Mouse (Mus musculus): Measurements from ENCODE around the gene C2cd3.
"Not testable (repeated sequence)": the region's sequence is repeated elsewhere in the genome, so short reads cannot be mapped to it uniquely, and the experiment has no call there.

Gene C2cd3

DNA sequence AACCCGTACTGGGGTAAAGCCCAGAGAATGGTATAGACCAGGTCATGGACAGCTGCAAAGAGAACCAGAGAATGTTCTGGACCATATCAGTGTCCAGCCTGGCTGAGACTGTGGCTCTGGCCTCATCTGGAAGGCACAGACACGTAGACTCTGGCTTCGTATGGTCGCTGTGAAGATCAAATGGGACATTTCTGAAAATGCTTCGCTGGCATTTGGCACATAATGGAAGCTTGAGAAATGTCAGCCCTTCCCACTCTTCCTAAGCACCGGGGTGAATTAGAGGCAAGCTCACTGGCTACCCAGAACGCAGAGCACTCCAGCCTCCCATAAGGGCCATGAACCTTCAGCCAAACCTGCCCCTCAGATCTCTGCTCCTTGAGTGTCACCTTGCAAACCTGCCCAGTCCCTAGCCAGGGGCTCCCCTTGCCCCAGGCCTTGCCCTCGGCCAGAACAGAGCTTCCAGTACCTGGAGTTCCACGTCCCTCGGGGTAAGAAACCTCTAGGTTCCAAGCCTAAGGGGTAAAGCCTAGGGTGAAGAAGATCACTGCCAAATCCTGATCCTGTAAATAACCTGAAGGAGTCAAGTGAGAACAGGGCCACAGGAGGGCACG, 98.9 kb downstream of the C2cd3 start:
- ATAC-seq (ENCODE audit: low TSS enrichment) = no peak

- ATAC-seq (ENCODE audit: low TSS enrichment) = no peak
Measured at GRCm38 (mm10) chr7:100471407-100471797, 99.4 kb downstream of the C2cd3 start.

DNA sequence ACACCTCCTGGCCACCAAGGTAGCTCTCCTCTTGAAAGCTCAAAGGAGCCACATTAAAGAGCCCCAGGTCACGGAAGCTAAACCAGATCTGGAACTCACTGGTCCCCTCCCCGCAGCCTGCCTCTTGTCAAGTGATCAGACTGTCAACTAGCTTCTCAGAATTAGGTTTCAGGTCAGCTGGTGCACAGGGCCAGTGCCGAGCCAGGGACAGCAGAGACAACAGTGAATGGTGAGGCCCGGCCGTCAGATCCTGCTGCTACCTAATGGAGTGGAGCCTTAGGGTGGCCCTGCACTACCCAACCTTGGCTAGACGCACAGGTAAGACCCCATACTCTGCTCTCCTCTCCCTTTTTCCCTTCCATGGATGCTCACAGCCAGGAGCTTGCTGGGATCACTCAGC, 100.7 kb downstream of the C2cd3 start, which contains the start of gene Ucp3:
Ucp3 (plus strand) TSS at position 214 of the 400 bp plus-strand sequence.
- no peak for ATAC-seq (ENCODE audit: low TSS enrichment)

- ATAC-seq (ENCODE audit: low TSS enrichment) = no peak
Measured at GRCm38 (mm10) chr7:100473846-100474454, 101.9 kb downstream of the C2cd3 start.

GRCm38 (mm10) chr7:100474680-100475079, 102.6 kb downstream of the C2cd3 start:
- no peak for ATAC-seq (ENCODE audit: low TSS enrichment)

DNA sequence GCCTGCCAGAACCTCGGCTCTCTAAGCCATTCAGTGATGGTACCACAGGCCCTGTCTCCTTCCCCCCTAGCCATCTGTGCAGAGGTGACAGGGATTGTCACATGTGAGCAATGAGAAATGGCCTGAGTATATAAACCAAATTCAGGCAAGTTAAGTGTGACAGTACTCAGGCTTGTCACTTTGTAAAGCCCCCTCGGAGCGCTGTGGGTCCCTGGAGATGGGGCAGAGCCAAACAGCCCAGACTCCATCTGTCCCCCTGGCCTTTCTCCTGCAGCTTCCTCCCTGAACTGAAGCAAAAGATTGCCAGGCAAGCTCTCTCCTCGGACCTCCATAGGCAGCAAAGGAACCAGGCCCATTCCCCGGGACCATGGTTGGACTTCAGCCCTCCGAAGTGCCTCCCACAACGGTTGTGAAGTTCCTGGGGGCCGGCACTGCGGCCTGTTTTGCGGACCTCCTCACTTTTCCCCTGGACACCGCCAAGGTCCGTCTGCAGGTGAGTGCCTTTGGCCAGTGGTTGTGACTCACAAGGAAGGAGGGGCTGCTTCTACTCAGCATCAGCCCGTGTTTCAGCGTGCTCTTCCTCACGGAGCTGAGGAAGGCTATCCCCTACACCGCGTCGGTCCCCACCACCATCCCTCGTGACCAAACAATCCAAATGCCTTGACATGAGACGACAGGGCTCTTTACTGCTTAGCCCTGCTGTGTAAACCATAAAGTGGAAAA, 107.2 kb downstream of the C2cd3 start:
- no peak for ATAC-seq (ENCODE audit: low TSS enrichment)

GRCm38 (mm10) chr7:100479823-100480164, 107.8 kb downstream of the C2cd3 start:
- ATAC-seq (ENCODE audit: low TSS enrichment) = no peak

- no peak for ATAC-seq (ENCODE audit: low TSS enrichment)
Measured at GRCm38 (mm10) chr7:100480175-100480574, 108.1 kb downstream of the C2cd3 start.

DNA sequence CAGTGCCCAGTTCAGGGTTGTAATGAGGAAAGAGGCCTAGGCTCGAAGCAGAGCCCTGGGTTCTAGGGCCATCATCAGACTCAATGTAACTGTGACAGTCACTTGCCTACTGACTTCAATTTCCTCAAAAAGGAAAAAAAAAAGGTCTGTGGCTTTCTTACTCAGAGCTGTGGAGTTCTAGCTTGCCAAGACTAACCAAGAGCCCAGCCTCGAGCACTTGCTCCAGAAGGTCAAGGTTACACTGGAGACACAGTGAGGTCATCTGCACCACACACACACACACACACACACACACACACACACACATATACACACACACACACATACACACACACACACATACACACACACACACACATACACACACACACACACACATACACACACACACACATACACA, 110.0 kb downstream of the C2cd3 start:
- ATAC-seq (ENCODE audit: low TSS enrichment) = not testable (repeated sequence)

DNA sequence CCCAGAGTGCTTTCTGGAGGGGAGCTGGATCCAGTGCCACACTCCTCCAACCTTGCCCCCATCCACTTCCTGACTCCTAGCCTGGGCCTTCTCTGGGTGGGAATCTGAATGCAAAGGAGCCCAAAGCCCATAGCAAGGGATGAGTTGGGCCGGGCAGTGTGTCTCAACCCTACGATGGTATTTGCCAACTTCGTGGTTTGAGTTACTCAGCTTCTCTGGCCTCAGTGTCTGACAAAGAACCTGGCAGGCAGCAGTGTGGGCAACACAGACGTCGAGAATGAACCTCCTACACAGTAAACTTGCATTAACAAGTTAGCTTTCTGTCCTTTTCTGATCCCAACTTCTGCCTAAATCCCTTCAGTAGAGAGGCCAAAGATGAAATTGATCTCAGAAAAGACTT, 112.5 kb downstream of the C2cd3 start:
- ATAC-seq (ENCODE audit: low TSS enrichment) = peak; percentile 57; the same call in 1 of the 2 replicates

DNA sequence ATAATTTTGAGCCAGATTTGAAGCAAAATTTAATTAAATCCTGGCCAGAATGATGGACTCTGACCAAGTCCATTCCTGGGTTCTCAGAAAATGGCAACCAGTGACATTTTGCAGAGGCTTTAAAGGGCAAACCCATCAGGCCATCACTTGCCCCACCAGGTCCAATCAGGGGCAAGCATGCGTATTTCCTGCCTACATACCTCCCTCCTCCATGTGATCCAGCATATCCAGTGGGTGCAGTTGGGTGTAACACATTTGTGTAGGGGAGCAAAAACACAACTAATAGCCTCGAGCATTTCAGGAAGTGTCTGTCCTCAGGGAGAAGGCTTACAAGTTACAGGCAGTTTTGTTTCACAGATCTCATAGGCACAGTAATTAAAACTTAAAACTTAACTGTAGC, 115.3 kb downstream of the C2cd3 start:
- ATAC-seq (ENCODE audit: low TSS enrichment) = no peak

GRCm38 (mm10) chr7:100488474-100489048, 116.5 kb downstream of the C2cd3 start:
- no peak for ATAC-seq (ENCODE audit: low TSS enrichment)

GRCm38 (mm10) chr7:100492391-100493116, 120.5 kb downstream of the C2cd3 start:
- no peak for ATAC-seq (ENCODE audit: low TSS enrichment)

- no peak for ATAC-seq (ENCODE audit: low TSS enrichment)
Measured at GRCm38 (mm10) chr7:100493117-100493483, 121.1 kb downstream of the C2cd3 start, which contains the start of gene Ucp2. Gene Ucp2 (plus strand): TSS chr7:100493337.

DNA sequence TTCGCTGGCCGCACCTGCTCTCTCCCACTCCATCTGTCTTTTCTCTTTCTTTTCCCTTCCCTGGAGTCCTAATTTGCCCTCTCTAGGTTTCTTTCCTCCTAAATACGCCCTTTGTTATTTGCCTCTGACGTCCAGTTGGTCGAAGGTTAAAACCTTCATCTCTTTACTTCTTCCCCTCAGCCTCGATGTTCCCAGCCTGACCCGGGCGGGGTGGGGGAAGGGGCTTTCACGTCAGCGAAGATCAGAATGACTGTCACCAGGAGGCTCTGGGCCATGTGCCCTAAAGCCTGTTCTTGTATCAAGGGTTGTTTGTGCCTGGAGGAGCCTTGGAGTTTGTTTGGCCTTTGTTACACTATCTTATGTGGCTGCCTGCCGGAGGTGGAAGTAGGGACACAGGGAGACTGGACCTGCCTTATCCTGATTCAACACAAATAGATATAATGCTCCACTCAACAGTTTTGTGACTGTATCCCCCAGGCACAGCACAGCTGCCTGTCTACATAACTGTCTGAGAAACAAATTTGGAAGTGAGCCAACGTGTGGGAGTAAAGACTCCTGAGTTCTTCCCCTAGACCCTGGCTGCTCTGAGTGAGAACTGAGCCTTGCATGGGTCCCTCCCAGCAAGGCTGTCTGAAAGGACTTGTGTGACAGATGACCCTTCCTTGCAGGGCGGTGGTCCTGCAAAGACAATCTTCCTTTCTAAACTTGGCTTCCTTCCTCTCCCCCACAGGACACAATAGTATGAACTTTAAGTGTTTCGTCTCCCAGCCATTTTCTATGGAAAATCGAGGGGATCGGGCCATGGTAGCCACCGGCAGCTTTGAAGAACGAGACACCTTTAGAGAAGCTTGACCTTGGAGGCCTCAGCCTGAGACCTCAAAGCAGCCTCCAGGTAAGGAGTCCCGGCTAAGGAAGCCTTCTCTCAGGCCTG, 121.7 kb downstream of the C2cd3 start:
- ATAC-seq (ENCODE audit: low TSS enrichment) = no peak

GRCm38 (mm10) chr7:100494415-100494831, 122.4 kb downstream of the C2cd3 start:
- ATAC-seq (ENCODE audit: low TSS enrichment) = no peak

DNA sequence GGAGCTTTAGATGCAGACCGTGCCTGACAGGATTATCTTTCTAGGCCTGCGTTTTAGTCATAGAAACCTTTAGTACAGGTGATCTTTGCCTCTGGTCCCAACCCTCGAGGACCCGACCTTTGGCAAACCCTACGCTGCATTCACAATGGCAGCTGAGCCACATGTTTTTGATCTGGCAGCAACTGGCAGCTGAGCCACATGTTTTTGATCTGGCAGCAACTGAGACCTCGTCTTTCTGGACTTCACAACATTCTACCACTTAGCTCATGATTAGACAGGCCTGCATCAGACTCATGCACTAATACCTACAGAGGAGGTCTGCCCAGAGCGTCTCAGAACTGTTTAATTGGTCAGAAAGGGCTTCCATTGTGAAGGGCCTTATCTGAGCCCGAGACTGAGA, 123.0 kb downstream of the C2cd3 start:
- no peak for ATAC-seq (ENCODE audit: low TSS enrichment)

DNA sequence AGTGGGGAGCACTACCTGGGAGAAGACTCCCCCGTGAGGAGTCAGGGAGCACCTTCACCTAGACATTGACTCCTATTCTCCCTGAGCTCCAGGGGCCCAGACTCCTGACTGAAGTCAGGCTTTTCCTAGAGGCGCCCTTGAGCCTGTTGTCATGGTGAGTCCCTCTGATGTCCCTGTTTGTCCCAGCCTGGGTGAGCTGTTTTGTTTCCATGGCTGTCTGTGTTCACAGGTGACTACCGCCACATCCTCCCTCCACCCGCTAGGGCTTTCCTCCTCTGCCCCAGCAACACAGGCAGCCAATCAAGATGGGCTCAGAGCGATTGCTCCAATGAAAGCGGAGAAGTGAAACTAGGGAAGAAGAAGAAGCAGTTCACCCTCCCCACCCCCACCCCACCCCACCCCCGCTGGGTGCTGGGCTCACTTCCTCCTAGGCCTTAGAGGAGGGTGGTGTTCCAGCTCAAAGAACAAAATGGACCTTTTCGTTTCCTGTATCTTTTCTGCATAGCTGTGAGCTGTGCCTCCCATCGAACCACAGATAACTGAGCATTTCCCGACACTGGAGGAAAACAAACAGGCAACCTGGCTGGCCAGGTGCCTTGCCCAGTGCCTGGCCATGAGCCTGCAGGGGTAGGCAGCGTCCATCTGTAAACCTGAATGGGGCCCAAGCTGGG, 123.7 kb downstream of the C2cd3 start:
- peak; percentile 76; the same call in 1 of the 2 replicates for ATAC-seq (ENCODE audit: low TSS enrichment)

GRCm38 (mm10) chr7:100496371-100496770, 124.3 kb downstream of the C2cd3 start:
- ATAC-seq (ENCODE audit: low TSS enrichment) = no peak

- no peak for ATAC-seq (ENCODE audit: low TSS enrichment)
Measured at GRCm38 (mm10) chr7:100496791-100497190, 124.8 kb downstream of the C2cd3 start.

Data from frontal cortex, adult (tissue).